Mouse (Mus musculus): ENCODE measurements around the gene Hmcn1.
A peak's percentile ranks its signal among the peaks of the same experiment; 100 is the strongest.

The Hmcn1 gene

GRCm38 (mm10) chr1:150993162-150994064, at the start of gene Hmcn1:
Gene Hmcn1, minus strand, starts transcription at chr1:150993435.
- no peak for DNase-seq (ENCODE audit: low spot score in 2 of 2)

DNA sequence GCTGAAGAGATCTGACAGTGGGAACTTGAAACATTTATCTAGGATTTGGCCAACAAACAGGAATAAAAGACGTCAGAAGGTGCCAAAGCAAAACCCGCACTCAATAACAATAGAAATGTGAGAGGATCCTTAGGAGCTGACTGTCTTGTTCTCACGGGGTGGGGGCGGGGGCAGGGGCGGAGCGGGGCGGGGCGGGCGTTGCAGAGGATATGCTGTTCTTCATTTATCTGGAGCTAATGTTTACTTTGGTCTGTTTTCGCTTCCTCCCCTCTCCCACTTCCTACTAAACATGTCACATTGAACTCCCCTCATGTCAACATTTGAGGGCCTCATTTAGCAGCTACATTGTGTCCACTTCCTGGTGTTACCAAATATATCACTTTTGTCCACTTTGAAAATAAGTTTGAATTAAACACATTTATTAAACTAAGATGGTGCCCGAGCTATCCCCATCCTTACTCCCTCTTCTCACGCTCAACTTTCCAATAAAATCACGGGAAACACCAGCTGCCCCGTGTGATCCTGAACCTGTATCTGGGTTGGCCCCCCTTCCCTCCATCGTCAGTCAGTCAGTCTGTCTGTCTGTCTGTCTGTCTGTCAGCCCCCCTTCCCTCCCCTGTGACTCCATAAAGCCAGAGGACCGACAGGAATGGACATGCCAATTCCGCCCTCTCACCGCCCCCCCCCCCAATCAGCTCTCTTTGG, 47.9 kb upstream of the Hmcn1 start:
- no peak for DNase-seq (ENCODE audit: low spot score in 2 of 2)

DNA sequence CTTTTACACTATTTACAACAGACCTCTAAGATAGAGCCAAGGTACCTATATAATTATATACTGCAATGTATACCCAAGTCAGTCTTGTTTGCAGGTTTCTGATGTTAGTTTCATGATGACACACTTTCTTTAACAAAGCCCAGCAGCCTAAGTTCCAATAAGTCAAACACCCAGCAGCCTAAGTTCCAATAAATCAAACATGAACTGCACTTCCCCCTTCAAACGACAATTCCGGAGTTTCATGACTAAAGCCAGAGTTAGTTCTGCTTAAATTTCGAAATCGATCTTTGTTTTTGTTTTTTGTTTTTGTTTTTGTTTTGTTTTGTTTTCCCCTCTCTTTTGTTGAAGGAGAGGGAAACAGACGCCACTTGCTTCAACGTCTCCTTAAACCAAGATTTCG, 47.1 kb upstream of the Hmcn1 start:
- no peak for DNase-seq (ENCODE audit: low spot score in 2 of 2)

DNA sequence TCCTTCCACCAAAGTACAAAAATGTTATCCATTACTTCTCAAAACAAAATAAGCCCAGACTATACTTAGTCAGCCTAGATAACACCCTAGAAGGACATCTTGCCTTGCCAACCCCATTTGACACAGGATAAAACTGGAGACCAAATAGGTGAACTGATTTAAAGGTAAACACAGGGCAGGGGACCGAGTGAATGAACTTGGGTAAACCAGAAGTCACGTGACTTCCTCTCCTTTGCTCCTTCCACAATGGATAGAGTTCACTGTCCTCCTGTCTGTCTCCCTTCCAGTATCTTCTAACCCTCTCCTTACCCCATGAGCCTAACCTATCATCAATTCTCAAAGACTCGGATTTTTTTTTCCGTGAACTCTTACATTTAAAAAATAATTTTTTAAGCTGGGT, 46.0 kb upstream of the Hmcn1 start:
- no peak for DNase-seq (ENCODE audit: low spot score in 2 of 2)

DNA sequence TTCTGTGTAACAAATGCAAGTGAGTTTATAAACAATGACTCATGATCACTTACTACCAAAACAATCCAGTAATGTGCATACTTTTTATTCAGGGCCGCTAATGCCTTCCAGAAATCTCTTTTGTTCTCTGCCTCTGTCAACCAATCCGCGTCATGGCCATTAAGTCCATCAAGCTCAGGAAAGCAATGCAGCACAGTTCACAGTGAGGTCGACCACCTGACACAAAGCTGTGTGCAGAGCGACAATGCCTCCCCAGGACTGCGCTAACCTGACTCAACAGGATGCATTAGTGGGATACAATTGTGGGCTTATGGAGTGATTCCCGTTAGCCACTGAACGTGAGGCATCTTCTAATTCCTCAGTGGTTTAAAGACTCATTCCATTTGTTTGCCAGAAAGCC, 45.3 kb upstream of the Hmcn1 start:
- no peak for DNase-seq (ENCODE audit: low spot score in 2 of 2)

DNA sequence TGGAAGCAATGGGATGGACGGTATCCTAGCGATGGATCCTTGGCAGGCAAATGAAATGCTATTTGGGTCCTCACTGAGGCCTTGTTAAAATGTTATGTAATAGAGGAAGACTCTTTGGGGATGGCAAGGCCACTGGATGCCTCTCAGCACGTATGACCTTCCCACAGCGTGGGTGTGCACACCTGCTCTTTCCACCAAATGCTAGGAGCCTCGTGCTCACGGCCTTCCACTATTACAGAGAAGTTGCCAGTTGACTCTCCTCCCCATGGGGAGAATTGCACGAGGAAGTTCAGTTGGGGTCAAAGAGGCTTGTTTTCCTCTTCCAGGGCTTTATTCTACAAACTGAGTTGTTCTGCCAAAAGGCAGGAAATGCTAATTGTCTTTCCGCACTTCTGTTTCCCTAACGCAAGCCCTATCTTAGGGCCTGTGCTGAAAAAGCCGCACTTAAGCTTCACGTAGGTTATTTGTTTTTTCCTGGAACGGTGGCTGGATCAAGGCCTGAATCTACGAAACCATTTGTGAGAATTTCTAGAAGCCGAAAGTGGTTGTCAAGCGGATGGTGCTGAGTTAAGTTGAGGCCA, 43.3 kb upstream of the Hmcn1 start:
- DNase-seq (ENCODE audit: low spot score in 2 of 2) = no peak

GRCm38 (mm10) chr1:151035766-151036165, 42.5 kb upstream of the Hmcn1 start:
- no peak for DNase-seq (ENCODE audit: low spot score in 2 of 2)

DNA sequence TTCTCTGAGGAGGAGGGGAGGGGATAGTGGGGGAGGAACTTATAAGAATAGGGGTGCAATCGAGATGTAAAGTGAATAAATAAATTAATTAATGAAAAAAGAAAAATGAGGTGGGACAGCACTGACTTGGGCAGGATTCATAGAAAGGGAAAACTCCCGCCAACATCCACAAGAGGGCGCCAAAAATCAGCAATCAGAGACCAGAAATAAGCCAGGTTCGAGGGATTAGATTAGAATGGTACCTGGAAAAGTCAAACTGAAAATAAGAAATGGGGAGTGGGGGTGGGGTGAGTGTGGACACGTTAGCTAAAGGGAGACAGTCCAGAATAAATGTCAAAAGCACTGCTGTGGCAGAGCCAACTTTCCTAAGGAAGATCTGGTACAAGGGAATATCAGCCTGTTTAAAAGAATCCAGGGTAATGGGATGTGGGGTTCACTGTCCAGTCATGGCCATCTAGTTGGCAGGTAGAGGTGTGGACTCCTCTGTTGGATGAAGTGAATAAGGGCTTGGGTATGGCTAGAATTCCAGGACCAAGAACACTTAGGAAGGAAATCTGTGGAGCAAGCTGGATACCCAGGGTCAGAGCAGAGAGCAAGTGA, 41.9 kb upstream of the Hmcn1 start:
- DNase-seq (ENCODE audit: low spot score in 2 of 2) = peak; percentile 51 to 56

DNA sequence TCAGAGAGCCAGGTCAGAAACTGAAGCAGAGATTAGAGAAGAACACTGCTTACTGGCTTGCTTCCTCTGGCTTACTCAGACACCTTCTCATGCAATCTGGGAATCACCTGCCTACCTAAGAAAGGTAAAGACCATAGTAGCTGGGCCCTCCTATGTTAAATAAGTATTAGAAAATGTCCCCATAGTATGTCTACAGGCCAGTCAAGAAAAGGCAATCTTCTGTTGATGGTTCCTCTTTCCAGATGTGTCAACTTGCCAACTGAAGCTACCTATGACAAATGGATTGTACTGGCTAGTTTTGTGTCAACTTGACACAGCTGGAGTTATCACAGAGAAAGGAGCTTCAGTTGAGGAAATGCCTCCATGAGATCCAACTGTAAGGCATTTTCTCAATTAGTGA, 40.1 kb upstream of the Hmcn1 start:
- DNase-seq (ENCODE audit: low spot score in 2 of 2) = no peak

DNA sequence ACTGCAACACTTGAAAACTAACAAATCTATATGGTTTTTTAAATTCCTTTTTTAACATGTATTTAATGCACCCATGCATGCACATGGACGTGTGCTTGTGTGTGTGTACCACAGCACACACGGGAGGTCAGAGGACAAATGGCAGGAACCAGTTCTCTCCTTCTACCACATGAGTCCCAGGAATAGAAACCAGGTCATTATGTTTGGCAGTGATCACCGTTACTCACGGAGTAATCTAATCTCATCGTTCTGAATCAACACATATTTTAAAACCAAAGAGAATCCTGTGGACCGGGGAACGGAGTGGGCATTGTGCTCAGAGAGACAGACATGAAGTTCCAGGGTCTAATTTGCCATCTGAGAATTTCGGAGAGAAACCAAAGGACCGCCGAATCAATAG, 38.3 kb upstream of the Hmcn1 start:
- no peak for DNase-seq (ENCODE audit: low spot score in 2 of 2)

DNA sequence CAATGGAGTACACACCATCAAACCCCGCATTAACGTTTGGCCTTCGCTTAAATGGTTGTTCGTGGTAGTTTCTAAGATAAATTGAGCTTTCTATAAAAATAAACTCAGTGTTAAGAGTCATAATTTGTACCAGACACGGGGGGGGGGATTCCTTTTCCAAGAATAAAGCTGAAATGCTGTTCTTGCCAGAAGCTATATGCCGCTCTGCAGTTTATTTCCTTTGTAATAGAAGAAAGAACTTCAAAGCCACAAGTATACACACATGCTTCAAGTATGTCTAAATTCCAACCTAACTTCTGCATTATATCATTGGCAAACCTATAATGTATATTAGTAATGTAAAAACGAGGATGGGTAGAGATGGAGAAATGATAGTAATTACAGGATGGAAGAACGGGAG, 37.9 kb upstream of the Hmcn1 start:
- no peak for DNase-seq (ENCODE audit: low spot score in 2 of 2)

DNA sequence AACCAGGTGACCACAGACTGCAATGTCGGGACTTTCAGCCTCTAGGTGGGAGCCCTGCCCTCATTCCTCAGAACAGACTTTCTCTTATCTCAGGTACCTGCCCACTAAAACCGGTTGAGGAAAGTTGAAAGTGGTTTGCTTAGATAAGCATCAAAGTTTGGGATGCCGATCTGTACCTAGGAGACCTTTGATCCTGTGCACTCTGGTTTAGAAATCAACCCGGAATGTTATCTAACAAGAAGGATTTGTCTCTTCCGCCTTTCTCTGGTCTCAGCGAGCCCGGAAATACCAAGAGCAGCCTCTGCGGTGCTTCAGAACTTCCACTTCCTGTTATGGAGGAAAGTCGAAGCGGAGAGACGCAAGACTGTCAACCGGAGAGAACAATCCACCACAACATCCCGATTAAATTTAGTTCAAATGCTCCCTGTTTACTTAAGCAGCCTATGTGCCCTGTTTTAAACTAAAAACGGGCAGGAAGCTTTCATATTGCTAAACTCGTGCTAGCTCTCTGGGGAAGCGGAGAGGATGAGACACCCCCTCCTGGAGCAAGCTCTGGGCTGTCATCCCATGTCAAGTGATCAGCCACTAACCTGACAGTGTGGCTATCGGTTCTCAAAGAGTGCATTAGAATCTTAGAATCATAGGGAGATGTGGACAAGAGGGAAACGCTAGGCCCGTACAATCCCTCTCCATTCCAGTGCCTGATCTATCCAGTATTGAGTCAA, 32.0 kb upstream of the Hmcn1 start:
- DNase-seq (ENCODE audit: low spot score in 2 of 2) = no peak

- DNase-seq (ENCODE audit: low spot score in 2 of 2) = no peak
Measured at GRCm38 (mm10) chr1:151019273-151019890, 26.1 kb upstream of the Hmcn1 start.

GRCm38 (mm10) chr1:151011056-151011455, 17.8 kb upstream of the Hmcn1 start:
- peak; percentile 42 to 57 for DNase-seq (ENCODE audit: low spot score in 2 of 2)

DNA sequence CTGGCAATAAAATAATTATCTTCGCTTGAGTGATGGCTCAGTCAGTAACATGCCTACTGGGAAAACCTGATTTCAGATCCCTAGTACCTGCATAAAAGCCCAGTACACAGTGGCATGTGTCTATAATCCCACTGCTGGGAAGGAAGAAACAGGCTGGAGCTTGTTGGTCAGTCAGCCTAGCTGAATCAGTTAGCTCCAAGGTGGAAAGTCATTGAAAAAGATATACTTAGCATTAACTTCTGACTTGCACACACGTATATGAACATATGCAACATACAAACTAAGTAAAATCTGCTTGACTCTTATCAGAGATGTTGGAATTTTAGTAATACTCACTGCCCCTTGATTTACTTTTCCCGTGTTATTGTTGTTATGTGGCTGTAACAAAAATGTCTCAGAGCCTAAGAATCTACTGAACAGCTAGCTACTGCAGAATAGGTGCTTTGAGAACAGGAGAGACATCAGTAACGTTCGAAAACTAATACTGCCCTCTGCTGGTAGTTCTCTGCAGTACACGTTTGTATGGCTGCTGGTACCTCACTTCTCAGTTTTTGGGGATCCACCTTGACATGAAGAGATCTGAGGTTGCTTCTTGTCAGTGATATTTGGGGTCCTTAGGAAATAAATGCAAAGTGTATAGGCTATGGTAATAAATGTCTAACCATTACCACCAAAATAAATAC, 16.0 kb upstream of the Hmcn1 start:
- peak; percentile 47 to 83 for DNase-seq (ENCODE audit: low spot score in 2 of 2)

GRCm38 (mm10) chr1:151007747-151008146, 14.5 kb upstream of the Hmcn1 start:
- no peak for DNase-seq (ENCODE audit: low spot score in 2 of 2)

DNA sequence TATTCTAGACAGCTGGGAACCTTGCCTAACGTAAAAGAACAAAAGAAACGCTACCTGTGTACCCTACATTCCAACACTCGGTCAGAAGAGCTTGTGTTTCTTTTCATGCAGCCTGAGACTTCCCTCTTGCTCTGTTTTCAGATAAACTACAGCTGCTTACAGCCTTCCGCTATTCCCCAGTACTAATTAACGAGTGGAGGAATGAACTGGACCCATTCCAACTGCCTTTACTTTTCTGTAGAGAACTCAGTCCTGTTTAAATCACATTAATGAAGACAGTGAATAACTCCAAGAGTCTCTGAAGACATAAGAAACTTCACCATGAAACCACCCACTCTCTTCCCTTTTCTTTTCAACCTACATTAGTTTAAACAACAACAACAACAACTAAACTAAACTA, 10.8 kb upstream of the Hmcn1 start:
- no peak for DNase-seq (ENCODE audit: low spot score in 2 of 2)

- no peak for DNase-seq (ENCODE audit: low spot score in 2 of 2)
Measured at GRCm38 (mm10) chr1:151001868-151002428, 8.7 kb upstream of the Hmcn1 start.

DNA sequence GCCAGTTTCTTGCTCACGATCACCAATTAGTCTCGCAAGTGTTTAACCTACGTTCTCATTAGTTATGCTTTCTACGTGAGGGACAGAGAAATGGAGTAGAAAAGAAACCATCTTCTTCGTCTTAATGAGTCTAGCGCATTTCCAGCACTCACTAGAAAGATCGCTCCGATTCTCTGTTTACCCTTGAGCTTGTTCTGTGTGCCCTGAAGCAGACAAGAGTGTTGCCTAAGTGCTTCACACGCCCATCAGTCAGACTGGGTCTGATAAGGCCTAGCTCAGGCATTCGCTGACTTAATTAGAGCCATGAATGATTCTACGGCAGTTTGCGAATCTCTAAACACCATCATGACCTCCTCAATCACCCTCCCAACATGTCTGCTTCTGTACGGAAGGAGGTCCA, 7.5 kb upstream of the Hmcn1 start:
- DNase-seq (ENCODE audit: low spot score in 2 of 2) = no peak

DNA sequence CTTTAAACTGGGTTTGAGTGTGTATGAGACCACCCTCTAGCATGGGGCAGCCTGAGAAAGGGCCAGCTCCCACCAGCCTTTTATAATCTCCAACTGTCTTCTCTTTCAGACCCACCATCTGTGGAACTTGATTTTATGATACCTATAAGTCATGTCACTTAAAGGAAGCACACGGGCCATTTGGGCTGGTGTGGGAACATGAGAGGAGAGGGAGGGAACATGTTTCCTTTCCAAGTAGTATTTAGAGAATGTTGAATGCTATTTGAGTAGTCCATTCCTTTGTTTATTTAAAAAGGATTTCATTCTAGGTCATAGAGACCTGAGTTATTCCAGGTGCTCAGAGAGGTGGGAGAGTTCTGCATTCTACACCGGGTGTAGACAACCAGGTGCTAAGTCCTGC, 1.4 kb upstream of the Hmcn1 start:
- no peak for DNase-seq (ENCODE audit: low spot score in 2 of 2)

Data from frontal cortex, postnatal 36 days (tissue).